In genomic region chr11:118200834-118201830, GRCm38 (mm10) we compare ENCODE assay signal across 8 mouse cellular contexts. TPM values are rescaled to one million over a fixed set of nuclear protein-coding genes. Genes with fewer than 3 reads are reported as not detected.
DNase-seq lines count a peak whose midpoint lies in the region; ATAC-seq lines count a peak whose summit lies in the region.

No protein-coding gene starts in this region.

- no peak for DNase-seq in kidney, adult 8-10 months
- DNase-seq in right cerebral cortex, postnatal 36 days (ENCODE audit: low spot score in 2 of 2), result no peak
- no peak for DNase-seq in layer of hippocampus, postnatal 36 days

- peak overlapping the region; percentile 40; the same call in 1 of the 2 replicates for H3K4me3 ChIP-seq in kidney, embryonic 14.5 days (ENCODE audit: low read length)
- H3K4me3 ChIP-seq in embryonic facial prominence, embryonic 12.5 days, result peak overlapping the region; percentile 43
- peak overlapping the region; percentile 6; the same call in 1 of the 2 replicates for H3K4me3 ChIP-seq in intestine, embryonic 16.5 days (ENCODE audit: low read length)
- H3K4me3 ChIP-seq in midbrain, embryonic 13.5 days (replicated peaks), result peak overlapping the region; percentile 55

- peak overlapping the region; percentile 80 for H3K4me2 ChIP-seq in kidney, embryonic 14.5 days (replicated peaks; ENCODE audit: low read depth, low read length)
- H3K4me2 ChIP-seq in embryonic facial prominence, embryonic 12.5 days (replicated peaks), result peak overlapping the region; percentile 81
- peak overlapping the region; percentile 68 for H3K4me2 ChIP-seq in intestine, embryonic 16.5 days (ENCODE audit: low read depth, low read length)
- H3K4me2 ChIP-seq in midbrain, embryonic 13.5 days (replicated peaks), result peak overlapping the region; percentile 85

- ATAC-seq in kidney, embryonic 14.5 days (ENCODE audit: low FRiP score, low TSS enrichment), result 0 out of 2 replicates have a peak, but pooled peaks have one; percentile 34
- ATAC-seq in embryonic facial prominence, embryonic 12.5 days (ENCODE audit: insufficient number of reproducible peaks, insufficient read depth, low FRiP score, low TSS enrichment), result 0 out of 2 replicates have a peak, but pooled peaks have one; percentile 24
- ATAC-seq in intestine, embryonic 16.5 days, result peak; percentile 19; the same call in 1 of the 2 replicates
- no peak for ATAC-seq in midbrain, embryonic 13.5 days
- no peak for ATAC-seq in erythroblast, adult 5-6 weeks (replicated peaks; ENCODE audit: low FRiP score, poor library complexity, severe bottlenecking)

- no peaks in the 10 kb centered on the region for H3K27me3 ChIP-seq in kidney, embryonic 14.5 days (ENCODE audit: control insufficient read depth, insufficient read depth, low read length)
- no peaks in the 10 kb centered on the region for H3K27me3 ChIP-seq in embryonic facial prominence, embryonic 12.5 days
- H3K27me3 ChIP-seq in intestine, embryonic 16.5 days (replicated peaks; ENCODE audit: control insufficient read depth, insufficient read depth, low read length), result no peaks in the 10 kb centered on the region
- no peaks in the 10 kb centered on the region for H3K27me3 ChIP-seq in midbrain, embryonic 13.5 days

- H3K36me3 ChIP-seq in kidney, embryonic 14.5 days (ENCODE audit: control insufficient read depth, insufficient read depth, low read length), result no peaks in the 10 kb centered on the region
- no peaks in the 10 kb centered on the region for H3K36me3 ChIP-seq in embryonic facial prominence, embryonic 12.5 days
- H3K36me3 ChIP-seq in intestine, embryonic 16.5 days (ENCODE audit: control insufficient read depth, insufficient read depth, low read length), result no peaks in the 10 kb centered on the region
- no peaks in the 10 kb centered on the region for H3K36me3 ChIP-seq in midbrain, embryonic 13.5 days

- WGBS in kidney, embryonic 14.5 days, result 20% methylated on average over 11 of the region's 11 CpGs
- WGBS in embryonic facial prominence, embryonic 12.5 days, result 21% methylated on average over 11 of the region's 11 CpGs
- 17% methylated on average over 11 of the region's 11 CpGs for WGBS in intestine, embryonic 16.5 days
- WGBS in midbrain, embryonic 13.5 days, result 39% methylated on average over 11 of the region's 11 CpGs

- H3K27ac ChIP-seq in kidney, embryonic 14.5 days (ENCODE audit: low read depth, low read length), result peak overlapping the region; percentile 91; the same call in 1 of the 2 replicates
- H3K27ac ChIP-seq in embryonic facial prominence, embryonic 12.5 days, result peak overlapping the region; percentile 83
- H3K27ac ChIP-seq in intestine, embryonic 16.5 days (ENCODE audit: low read length), result peak overlapping the region; percentile 83
- peak overlapping the region; percentile 99 for H3K27ac ChIP-seq in midbrain, embryonic 13.5 days

- H3K9ac ChIP-seq in kidney, embryonic 14.5 days (ENCODE audit: low read depth, low read length), result peak overlapping the region; percentile 62; the same call in 1 of the 2 replicates
- peak overlapping the region; percentile 64; the same call in 1 of the 2 replicates for H3K9ac ChIP-seq in embryonic facial prominence, embryonic 12.5 days
- H3K9ac ChIP-seq in intestine, embryonic 16.5 days (ENCODE audit: low read depth, low read length), result peak overlapping the region; percentile 71
- peak overlapping the region; percentile 85 for H3K9ac ChIP-seq in midbrain, embryonic 13.5 days (replicated peaks)

- H3K4me1 ChIP-seq in kidney, embryonic 14.5 days (ENCODE audit: control insufficient read depth, insufficient read depth, low read length), result peaks cover 55% of the 10 kb centered on the region
- peaks cover 69% of the 10 kb centered on the region for H3K4me1 ChIP-seq in embryonic facial prominence, embryonic 12.5 days
- peaks cover 64% of the 10 kb centered on the region for H3K4me1 ChIP-seq in intestine, embryonic 16.5 days (ENCODE audit: control insufficient read depth, insufficient read depth, low read length)
- peaks cover 77% of the 10 kb centered on the region for H3K4me1 ChIP-seq in midbrain, embryonic 13.5 days (replicated peaks)

- H3K9me3 ChIP-seq in kidney, embryonic 14.5 days (ENCODE audit: control insufficient read depth, low read length), result no peaks in the 10 kb centered on the region
- H3K9me3 ChIP-seq in embryonic facial prominence, embryonic 12.5 days, result no peaks in the 10 kb centered on the region
- H3K9me3 ChIP-seq in intestine, embryonic 16.5 days (ENCODE audit: control insufficient read depth, low read length), result no peaks in the 10 kb centered on the region
- no peaks in the 10 kb centered on the region for H3K9me3 ChIP-seq in midbrain, embryonic 13.5 days

RNA-seq across cellular contexts. Expression of gene Cyth1, which starts 47.3 kb away (rescaled TPM):
- 11.4 and 12.4 TPM in 2 replicates for polyA plus RNA-seq in kidney, embryonic 14.5 days (2014; fragmentation: Nextera tagmentation; extraction: Ambion mirVana)
- 20.4 and 21.5 TPM in 2 replicates for polyA plus RNA-seq in embryonic facial prominence, embryonic 12.5 days (2016; fragmentation: Nextera tagmentation; extraction: Ambion mirVana)
- 9.6 and 9.8 TPM in 2 replicates for polyA plus RNA-seq in intestine, embryonic 16.5 days (2015; fragmentation: Nextera tagmentation; extraction: Ambion mirVana)
- polyA plus RNA-seq in midbrain, embryonic 13.5 days (2015; fragmentation: Nextera tagmentation; extraction: Ambion mirVana), result 22.3 and 30.7 TPM in 2 replicates
- total RNA-seq in layer of hippocampus, postnatal 36 days (2021), result 100 to 1,000 TPM in 1 of 2 experiments, 10 to 100 TPM in 1; 84.3 to 103 TPM
- total RNA-seq in erythroblast, adult 5-6 weeks (2015; ENCODE audit: low replicate concordance), result 2.7 and 6.0 TPM in 2 replicates
- total RNA-seq in erythroblast, adult 5-6 weeks (2017; ENCODE audit: low replicate concordance), result 3.6 and 14.4 TPM in 2 replicates

Comparison
In these comparisons a context has a peak if more than half of its experiments do, and no peak if none do; other contexts are left out.
1. ATAC-seq: peak in kidney, embryonic 14.5 days (single experiment), embryonic facial prominence, embryonic 12.5 days (single experiment) and intestine, embryonic 16.5 days (single experiment); none in midbrain, embryonic 13.5 days (single experiment) and erythroblast, adult 5-6 weeks (single experiment).
2. Peak in every context shown above with its lines, with median percentiles within 50 percentile points of each other: H3K27ac ChIP-seq, H3K4me2 ChIP-seq, H3K4me3 ChIP-seq and H3K9ac ChIP-seq.